Mouse (Mus musculus) cerebellum, adult 2 months (tissue): ENCODE measurements around the gene M1ap.
A peak's percentile ranks its signal among the peaks of the same experiment; 100 is the strongest.

Experiments
- CTCF ChIP-seq: fragments of 200-500 bp; IDR thresholded peaks from 2 replicates; pipeline ENCODE4 v1.5.1; 2011; ENCODE audit warnings: low read depth, mild to moderate bottlenecking, control low read depth, low read length, moderate library complexity, borderline replicate concordance; ENCODE audit not compliant: insufficient read depth
- POLR2A ChIP-seq: fragments of 200-500 bp; IDR thresholded peaks from 2 replicates; pipeline ENCODE4 v1.6.1; 2011; ENCODE audit warnings: low read length, control low read depth, borderline replicate concordance; ENCODE audit not compliant: insufficient read depth

DNA sequence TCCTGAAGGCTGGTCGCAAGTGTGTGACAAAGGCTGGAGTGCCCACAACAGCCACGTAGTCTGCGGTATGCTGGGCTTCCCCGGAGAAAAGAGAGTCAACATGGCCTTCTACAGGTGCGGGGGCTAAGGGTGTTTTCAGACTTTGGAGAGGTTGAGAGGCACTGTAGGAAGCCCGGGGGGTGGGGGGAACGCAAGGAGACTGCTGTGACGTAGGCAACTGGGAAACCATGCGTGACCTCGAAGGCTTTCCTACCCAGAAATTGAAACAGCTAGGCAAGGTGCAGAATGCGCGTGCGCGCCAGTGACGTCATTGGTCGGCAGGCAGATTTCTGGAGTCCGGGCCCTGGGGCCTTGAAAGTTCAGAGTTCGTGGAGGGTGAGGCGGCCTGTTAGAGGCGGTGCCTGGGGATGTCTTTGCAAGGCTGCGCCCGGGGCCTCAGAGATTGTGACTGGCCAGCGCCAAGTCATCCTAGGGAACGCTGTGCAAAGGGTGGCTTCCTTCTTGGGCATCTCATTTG, 91.9 kb downstream of the M1ap start:
- TF ChIP-seq CTCF (no peak), POLR2A (0 out of 2 replicates have a peak, but pooled peaks have one; percentile 12)
